Mouse (Mus musculus) intestine, postnatal 0 days (tissue): ENCODE data around the gene Fam43a. TPM values are rescaled to one million over a fixed set of nuclear protein-coding genes. Genes with fewer than 3 reads are reported as not detected.

ENCODE experiments used
- ATAC-seq: fragments of 200-750 bp; cut with Nextera tagmentation; 2 replicates; pipeline ENCODE4 v1.8.0; 2017; ENCODE audit warnings: mild to moderate bottlenecking, moderate TSS enrichment, moderate library complexity
- H3K27ac ChIP-seq: fragments of 300-500 bp; sonication (generic); 2 replicates; pipeline ENCODE4 v1.5.1; 2014; ENCODE audit warnings: mild to moderate bottlenecking, low read depth, low read length, moderate library complexity
- H3K27me3 ChIP-seq: fragments of 300-500 bp; sonication (generic); replicated peaks from 2 replicates; pipeline ENCODE4 v1.6.1; 2014; ENCODE audit warnings: low read length, mixed read lengths; ENCODE audit not compliant: control insufficient read depth, insufficient read depth
- H3K36me3 ChIP-seq: fragments of 300-500 bp; sonication (generic); 2 replicates; pipeline ENCODE4 v1.6.1; 2014; ENCODE audit warnings: mild to moderate bottlenecking, moderate library complexity; ENCODE audit not compliant: control insufficient read depth, insufficient read depth
- H3K4me1 ChIP-seq: fragments of 300-500 bp; sonication (generic); replicated peaks from 2 replicates; pipeline ENCODE4 v1.6.1; 2014; ENCODE audit warnings: antibody characterized with exemption, low read length, mixed read lengths; ENCODE audit not compliant: control insufficient read depth, insufficient read depth
- H3K4me2 ChIP-seq: fragments of 300-500 bp; sonication (generic); replicated peaks from 2 replicates; pipeline ENCODE4 v1.6.1; 2014; ENCODE audit warnings: low read depth, mild to moderate bottlenecking, moderate library complexity
- H3K4me3 ChIP-seq: fragments of 300-500 bp; sonication (generic); 2 replicates; pipeline ENCODE4 v1.5.1; 2014; ENCODE audit warnings: low read depth, low read length
- H3K9ac ChIP-seq: fragments of 300-500 bp; sonication (generic); 2 replicates; pipeline ENCODE4 v1.6.1; 2014; ENCODE audit warnings: mild to moderate bottlenecking, low read depth, low read length
- H3K9me3 ChIP-seq: fragments of 300-500 bp; sonication (generic); 2 replicates; pipeline ENCODE4 v1.6.1; 2016; ENCODE audit warnings: mixed run types; ENCODE audit not compliant: control insufficient read depth
- CTCF ChIP-seq: sonication (generic); IDR thresholded peaks from 2 replicates; pipeline ENCODE4 v1.5.1; 2016; ENCODE audit warnings: low read depth, mild to moderate bottlenecking, control low read depth, antibody characterized with exemption, moderate library complexity
- WGBS: fragments of 180-500 bp; shearing (Covaris S2); extraction: QIAGEN DNeasy Blood & Tissue Kit; methylation state at CpG from one replicate; pipeline ENCODE4 v1.1.7; 2014; 5-methylcytosine and 5-hydroxymethylcytosine counted together
- polyA plus RNA-seq: library from polyadenylated mRNA; unstranded; fragments of >200 nt; fragmentation: Nextera tagmentation; extraction: Ambion mirVana; gene quantifications from 2 replicates; pipeline ENCODE4 v1.2.1, GENCODE M21; 2015

Gene Fam43a
- polyA plus RNA-seq, 1 experiment from 2014 or later, result 5.9 TPM

- over 99% methylated on average over 4 of the region's 4 CpGs for WGBS
- no peak overlapping the region for H3K4me2 ChIP-seq
- H3K9ac ChIP-seq, result no peak overlapping the region
- no peak overlapping the region for H3K4me3 ChIP-seq
- H3K36me3 ChIP-seq, result no peaks in the 10 kb centered on the region
- H3K27me3 ChIP-seq, result no peaks in the 10 kb centered on the region
- H3K27ac ChIP-seq, result no peak overlapping the region
- no peaks in the 10 kb centered on the region for H3K4me1 ChIP-seq
- TF ChIP-seq CTCF, result no peak
- H3K9me3 ChIP-seq, result no peaks in the 10 kb centered on the region
- no peak for ATAC-seq
Observed at GRCm38 (mm10) chr16:30644981-30645380, 45.5 kb downstream of the Fam43a start.

- 42% methylated on average over 9 of the region's 9 CpGs for WGBS
- no peak overlapping the region for H3K4me2 ChIP-seq
- no peak overlapping the region for H3K9ac ChIP-seq
- no peaks in the 10 kb centered on the region for H3K4me1 ChIP-seq
- H3K36me3 ChIP-seq, result no peaks in the 10 kb centered on the region
- H3K27ac ChIP-seq, result no peak overlapping the region
- TF ChIP-seq CTCF, result no peak
- H3K4me3 ChIP-seq, result no peak overlapping the region
- no peaks in the 10 kb centered on the region for H3K27me3 ChIP-seq
- ATAC-seq, result no peak
- H3K9me3 ChIP-seq, result no peaks in the 10 kb centered on the region
Observed at GRCm38 (mm10) chr16:30645841-30646558, 46.5 kb downstream of the Fam43a start.

GRCm38 (mm10) chr16:30646856-30647255 is 47.3 kb downstream of the Fam43a start:
- no peak for TF ChIP-seq CTCF
- Histone ChIP-seq H3K9me3 (no peaks in the 10 kb centered on the region), H3K27ac (no peak overlapping the region), H3K4me2 (no peak overlapping the region), H3K9ac (no peak overlapping the region), H3K27me3 (no peaks in the 10 kb centered on the region), H3K36me3 (no peaks in the 10 kb centered on the region), H3K4me1 (no peaks in the 10 kb centered on the region), H3K4me3 (no peak overlapping the region)
- no peak for ATAC-seq
- 82% methylated on average over 3 of the region's 3 CpGs for WGBS

- Histone ChIP-seq H3K27me3 (no peaks in the 10 kb centered on the region), H3K9ac (no peak overlapping the region), H3K4me3 (no peak overlapping the region), H3K4me2 (no peak overlapping the region), H3K4me1 (no peaks in the 10 kb centered on the region), H3K27ac (no peak overlapping the region), H3K9me3 (no peaks in the 10 kb centered on the region), H3K36me3 (no peaks in the 10 kb centered on the region)
- ATAC-seq, result no peak
- no peak for TF ChIP-seq CTCF
- WGBS, result 80% methylated on average over 1 of the region's 1 CpGs
Observed at GRCm38 (mm10) chr16:30651292-30651691, 51.8 kb downstream of the Fam43a start.

Other genes with a start within 250 kb of the Fam43a start
- gene Atp13a3, start 193.7 kb upstream of the Fam43a start, polyA plus RNA-seq, result 22.0 and 23.9 TPM in 2 replicates
- 2.9 and 3.1 TPM in 2 replicates for gene Tmem44, start 48.9 kb upstream of the Fam43a start, polyA plus RNA-seq
- 23.1 and 24.5 TPM in 2 replicates for gene Lsg1, start 12.1 kb upstream of the Fam43a start, polyA plus RNA-seq